Mouse (Mus musculus) c-Kit-negative CD71-positive TER-119-positive erythroid progenitor cells, embryonic 14.5 days (primary cell): ENCODE results near the gene Olfr214.
"Not testable (repeated sequence)": the region's sequence is repeated elsewhere in the genome, so short reads cannot be mapped to it uniquely, and the experiment has no call there.

Source experiments
- DNase-seq: peaks from one replicate; pipeline ENCODE4 v3.0.0-alpha.2; 2013; ENCODE audit warnings: low read depth, low spot score

Gene Olfr214

GRCm38 (mm10) chr6:116553935-116554334, at the start of gene Olfr214:
Olfr214 (plus strand) TSS chr6:116554235.
- no peak for DNase-seq

- DNase-seq: not testable (repeated sequence)
Observed at GRCm38 (mm10) chr6:116506302-116507003, 47.6 kb upstream of the Olfr214 start, which contains the start of gene Olfr212. Olfr212 (plus strand) TSS chr6:116506516.

GRCm38 (mm10) chr6:116514832-116515231, 39.2 kb upstream of the Olfr214 start:
- no peak for DNase-seq

GRCm38 (mm10) chr6:116538156-116538555, 15.9 kb upstream of the Olfr214 start, which contains the start of gene Olfr213:
Olfr213 (plus strand) TSS chr6:116538456.
- DNase-seq: no peak

GRCm38 (mm10) chr6:116542500-116542899, 11.5 kb upstream of the Olfr214 start:
- no peak for DNase-seq

GRCm38 (mm10) chr6:116550841-116551240, 3.2 kb upstream of the Olfr214 start, which contains the start of gene Gm5580:
Gm5580 (plus strand) TSS chr6:116551141.
- not testable (repeated sequence) for DNase-seq

GRCm38 (mm10) chr6:116554952-116555351, 917 bp downstream of the Olfr214 start:
- no peak for DNase-seq

GRCm38 (mm10) chr6:116569834-116570233, 15.8 kb downstream of the Olfr214 start:
- peak; percentile 21 for DNase-seq

GRCm38 (mm10) chr6:116584095-116584494, 30.1 kb downstream of the Olfr214 start, which contains the start of gene Olfr215:
Olfr215 (minus strand) TSS chr6:116584195.
- no peak for DNase-seq

GRCm38 (mm10) chr6:116600969-116601368, 46.9 kb downstream of the Olfr214 start:
- DNase-seq: not testable (repeated sequence)

- DNase-seq: no peak
Observed at GRCm38 (mm10) chr6:116607230-116607629, 53.2 kb downstream of the Olfr214 start.
